Mouse (Mus musculus) neutrophil, adult 65 days (primary cell): Measurements from ENCODE around the gene Mid1. TPM values are rescaled to one million over a fixed set of nuclear protein-coding genes. Genes with fewer than 3 reads are reported as not detected.

Experiments
- total RNA-seq: library from RNA; stranded (reverse); gene quantifications from 2 replicates; pipeline ENCODE4 v1.2.4, GENCODE M21; 2023

The Mid1 gene
- total RNA-seq = 22.5 and 32.7 TPM in 2 replicates

GRCm38 (mm10) chrX:169685131-169685530 is at the start of gene Mid1:
Mid1 (plus strand) TSS chrX:169685199.

GRCm38 (mm10) chrX:169779535-169779934 is 94.5 kb downstream of the Mid1 start, which contains the start of gene 4933400A11Rik:
4933400A11Rik (minus strand) TSS chrX:169779635.

GRCm38 (mm10) chrX:170009016-170009750 is 324.2 kb downstream of the Mid1 start, which contains the start of gene Gm21887:
Gm21887 (plus strand) TSS chrX:170009659.

Other genes with a start within 250 kb of the Mid1 start
- gene 4933400A11Rik, start 94.4 kb downstream of the Mid1 start, total RNA-seq = not detected in 2 replicates